Mouse (Mus musculus) left cerebral cortex, adult 9 months (tissue): ENCODE data around the gene Agpat2.

Experiments used
- DNase-seq, 2 experiments: peaks; one replicate each; pipeline ENCODE4 v3.0.0; 2022; ENCODE audit warnings: low spot score in 2 of 2

Agpat2 gene

GRCm38 (mm10) chr2:26626081-26626480, 21.9 kb upstream of the Agpat2 start:
- no peak for DNase-seq

GRCm38 (mm10) chr2:26625419-26625818, 21.2 kb upstream of the Agpat2 start:
- no peak for DNase-seq

- DNase-seq: no peak
Measured at GRCm38 (mm10) chr2:26622984-26623383, 18.8 kb upstream of the Agpat2 start.

GRCm38 (mm10) chr2:26621246-26621645, 17.0 kb upstream of the Agpat2 start:
- no peak for DNase-seq

GRCm38 (mm10) chr2:26617928-26618327, 13.7 kb upstream of the Agpat2 start:
- no peak for DNase-seq

- DNase-seq: no peak
Measured at GRCm38 (mm10) chr2:26617331-26617730, 13.1 kb upstream of the Agpat2 start.

- no peak for DNase-seq
Measured at GRCm38 (mm10) chr2:26615459-26616124, 11.4 kb upstream of the Agpat2 start.

GRCm38 (mm10) chr2:26614903-26615302, 10.7 kb upstream of the Agpat2 start:
- no peak for DNase-seq

- no peak for DNase-seq
Measured at GRCm38 (mm10) chr2:26611896-26612295, 7.7 kb upstream of the Agpat2 start.

- no peak for DNase-seq
Measured at GRCm38 (mm10) chr2:26611054-26611453, 6.8 kb upstream of the Agpat2 start.

- no peak for DNase-seq
Measured at GRCm38 (mm10) chr2:26610526-26610925, 6.3 kb upstream of the Agpat2 start.

GRCm38 (mm10) chr2:26609261-26609661, 5.0 kb upstream of the Agpat2 start:
- no peak for DNase-seq

- no peak for DNase-seq
Measured at GRCm38 (mm10) chr2:26608781-26609180, 4.6 kb upstream of the Agpat2 start.

- no peak for DNase-seq
Measured at GRCm38 (mm10) chr2:26607056-26607910, 3.1 kb upstream of the Agpat2 start.

GRCm38 (mm10) chr2:26606579-26606978, 2.4 kb upstream of the Agpat2 start:
- no peak for DNase-seq

GRCm38 (mm10) chr2:26605331-26605730, 1.1 kb upstream of the Agpat2 start:
- DNase-seq: no peak

GRCm38 (mm10) chr2:26603159-26603558, 1.1 kb downstream of the Agpat2 start:
- no peak for DNase-seq

- no peak for DNase-seq
Measured at GRCm38 (mm10) chr2:26602631-26603030, 1.6 kb downstream of the Agpat2 start.

GRCm38 (mm10) chr2:26601595-26601994, 2.6 kb downstream of the Agpat2 start:
- no peak for DNase-seq

GRCm38 (mm10) chr2:26600664-26601063, 3.6 kb downstream of the Agpat2 start:
- no peak for DNase-seq

- DNase-seq: no peak
Measured at GRCm38 (mm10) chr2:26599965-26600364, 4.3 kb downstream of the Agpat2 start.

GRCm38 (mm10) chr2:26598462-26598861, 5.8 kb downstream of the Agpat2 start:
- DNase-seq: no peak

- DNase-seq: no peak
Measured at GRCm38 (mm10) chr2:26597810-26598209, 6.4 kb downstream of the Agpat2 start.
